Mouse (Mus musculus): ENCODE results near the gene Tep1.
"Not testable (repeated sequence)": the region's sequence is repeated elsewhere in the genome, so short reads cannot be mapped to it uniquely, and the experiment has no call there.

Tep1 gene

GRCm38 (mm10) chr14:50869889-50870804 is at the start of gene Tep1:
TSS of gene Tep1 (minus strand) at chr14:50870560.
- peak; percentile 85 for DNase-seq (ENCODE audit: low read depth, low spot score)

- DNase-seq (ENCODE audit: low read depth, low spot score) = no peak
These were observed 41.0 kb upstream of the Tep1 start for GRCm38 (mm10) chr14:50911356-50911755.

GRCm38 (mm10) chr14:50908126-50908525 is 37.8 kb upstream of the Tep1 start:
- no peak for DNase-seq (ENCODE audit: low read depth, low spot score)

- not testable (repeated sequence) for DNase-seq (ENCODE audit: low read depth, low spot score)
These were observed 35.0 kb upstream of the Tep1 start for GRCm38 (mm10) chr14:50905327-50905726.

- no peak for DNase-seq (ENCODE audit: low read depth, low spot score)
These were observed 34.4 kb upstream of the Tep1 start for GRCm38 (mm10) chr14:50904828-50905129.

- DNase-seq (ENCODE audit: low read depth, low spot score) = no peak
These were observed 33.8 kb upstream of the Tep1 start for GRCm38 (mm10) chr14:50903973-50904827.

GRCm38 (mm10) chr14:50897992-50898391 is 27.6 kb upstream of the Tep1 start:
- DNase-seq (ENCODE audit: low read depth, low spot score) = not testable (repeated sequence)

GRCm38 (mm10) chr14:50897374-50897765 is 27.0 kb upstream of the Tep1 start, which contains the start of gene Klhl33:
TSS of gene Klhl33 (minus strand) at chr14:50897507.
- DNase-seq (ENCODE audit: low read depth, low spot score) = no peak

GRCm38 (mm10) chr14:50896747-50897373 is 26.5 kb upstream of the Tep1 start:
- no peak for DNase-seq (ENCODE audit: low read depth, low spot score)

- no peak for DNase-seq (ENCODE audit: low read depth, low spot score)
These were observed 25.8 kb upstream of the Tep1 start for GRCm38 (mm10) chr14:50895985-50896746.

- no peak for DNase-seq (ENCODE audit: low read depth, low spot score)
These were observed 25.0 kb upstream of the Tep1 start for GRCm38 (mm10) chr14:50895407-50895806.

GRCm38 (mm10) chr14:50892541-50893459 is 22.4 kb upstream of the Tep1 start:
- no peak for DNase-seq (ENCODE audit: low read depth, low spot score)

- no peak for DNase-seq (ENCODE audit: low read depth, low spot score)
These were observed 21.7 kb upstream of the Tep1 start for GRCm38 (mm10) chr14:50892091-50892490.

GRCm38 (mm10) chr14:50891621-50892020 is 21.3 kb upstream of the Tep1 start:
- DNase-seq (ENCODE audit: low read depth, low spot score) = no peak

GRCm38 (mm10) chr14:50876236-50876950 is 6.0 kb upstream of the Tep1 start:
- DNase-seq (ENCODE audit: low read depth, low spot score) = no peak

GRCm38 (mm10) chr14:50875591-50876230 is 5.4 kb upstream of the Tep1 start:
- DNase-seq (ENCODE audit: low read depth, low spot score) = no peak

- DNase-seq (ENCODE audit: low read depth, low spot score) = no peak
These were observed 4.8 kb upstream of the Tep1 start for GRCm38 (mm10) chr14:50875175-50875574.

- peak; percentile 13 for DNase-seq (ENCODE audit: low read depth, low spot score)
These were observed 924 bp upstream of the Tep1 start for GRCm38 (mm10) chr14:50871284-50871683.

GRCm38 (mm10) chr14:50870805-50871143 is 414 bp upstream of the Tep1 start:
- no peak for DNase-seq (ENCODE audit: low read depth, low spot score)

Measured in CD4-positive helper T cell, adult 2 months (primary cell).